Mouse (Mus musculus) 3T3-L1 (cell line): ENCODE data around the gene Olah.
"Not testable (repeated sequence)": the region's sequence is repeated elsewhere in the genome, so short reads cannot be mapped to it uniquely, and the experiment has no call there.

Experiments
- DNase-seq: peaks from one replicate; pipeline ENCODE4 v3.0.0-alpha.2; 2015; ENCODE audit warnings: low read depth, low spot score

Gene Olah

GRCm38 (mm10) chr2:3397110-3397509 lies at the start of gene Olah:
Olah (minus strand) TSS chr2:3397210.
- not testable (repeated sequence) for DNase-seq

GRCm38 (mm10) chr2:3445984-3446383 lies 49.0 kb upstream of the Olah start:
- no peak for DNase-seq

- no peak for DNase-seq
Observed at GRCm38 (mm10) chr2:3444206-3444605, 47.2 kb upstream of the Olah start.

GRCm38 (mm10) chr2:3437956-3438355 lies 40.9 kb upstream of the Olah start:
- DNase-seq: no peak

- no peak for DNase-seq
Observed at GRCm38 (mm10) chr2:3435369-3436061, 38.5 kb upstream of the Olah start.

- no peak for DNase-seq
Observed at GRCm38 (mm10) chr2:3430956-3431355, 33.9 kb upstream of the Olah start.

DNA sequence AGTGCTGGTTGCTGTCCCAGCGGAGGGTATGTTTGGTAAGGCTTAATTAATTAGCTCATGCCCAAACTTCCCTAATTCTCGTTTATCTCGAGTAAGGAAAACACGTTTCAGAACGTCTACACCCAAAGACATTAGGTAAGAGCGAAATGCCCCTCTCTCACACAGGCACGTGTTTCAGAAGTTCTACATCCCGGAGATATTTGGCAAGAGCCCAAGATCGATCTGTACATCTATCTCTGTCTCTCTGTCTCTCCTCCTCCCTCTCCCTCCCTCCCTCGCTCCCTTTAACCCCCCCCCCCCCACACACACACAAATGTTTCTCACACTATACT lies 27.5 kb upstream of the Olah start:
- DNase-seq: no peak

- DNase-seq: peak; percentile 98
Observed at GRCm38 (mm10) chr2:3423841-3424578, 27.0 kb upstream of the Olah start, which contains the start of gene Dclre1c. Dclre1c (plus strand) TSS chr2:3424131.

DNA sequence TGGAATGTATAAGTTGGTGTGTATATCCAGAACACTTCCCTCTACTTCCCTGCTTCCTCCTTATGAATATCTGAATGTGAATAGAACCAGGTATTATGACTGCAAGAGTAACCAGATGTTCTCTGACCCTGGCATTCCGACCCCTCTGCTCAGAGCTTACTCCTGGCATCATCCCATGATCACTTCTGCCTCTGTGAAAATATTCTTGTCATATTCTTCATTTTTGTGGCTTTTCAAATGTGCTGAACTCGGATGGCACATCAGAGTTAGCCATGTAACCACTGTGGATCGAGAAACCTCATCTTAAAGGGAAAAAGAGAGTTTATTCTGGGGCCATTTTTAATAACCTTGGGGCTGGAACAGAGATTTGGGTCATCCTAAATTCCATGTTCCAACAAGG lies 25.5 kb upstream of the Olah start, which contains the start of gene Meig1:
Gene Meig1, minus strand, starts transcription at position 101 of the 400 bp plus-strand sequence.
- peak; percentile 38 for DNase-seq

DNA sequence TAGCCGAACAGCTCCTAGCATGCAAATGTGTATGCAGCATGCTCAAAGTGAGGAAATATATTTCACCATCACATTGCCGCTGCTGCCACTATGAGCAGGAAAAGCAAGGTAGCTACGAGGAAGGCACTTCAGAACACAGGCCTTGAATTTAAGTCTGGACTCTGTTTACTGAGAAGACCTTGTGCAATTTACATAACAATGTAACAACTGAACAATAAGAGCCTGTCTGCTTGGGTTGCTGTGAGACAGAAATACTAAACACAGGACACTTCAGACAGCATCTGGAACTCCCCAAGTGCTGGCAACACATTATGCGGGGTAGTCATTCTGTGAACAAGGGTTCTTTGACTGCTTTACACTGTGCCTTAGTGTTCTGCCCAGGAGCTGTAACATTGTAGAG lies 23.1 kb upstream of the Olah start:
- DNase-seq: no peak

DNA sequence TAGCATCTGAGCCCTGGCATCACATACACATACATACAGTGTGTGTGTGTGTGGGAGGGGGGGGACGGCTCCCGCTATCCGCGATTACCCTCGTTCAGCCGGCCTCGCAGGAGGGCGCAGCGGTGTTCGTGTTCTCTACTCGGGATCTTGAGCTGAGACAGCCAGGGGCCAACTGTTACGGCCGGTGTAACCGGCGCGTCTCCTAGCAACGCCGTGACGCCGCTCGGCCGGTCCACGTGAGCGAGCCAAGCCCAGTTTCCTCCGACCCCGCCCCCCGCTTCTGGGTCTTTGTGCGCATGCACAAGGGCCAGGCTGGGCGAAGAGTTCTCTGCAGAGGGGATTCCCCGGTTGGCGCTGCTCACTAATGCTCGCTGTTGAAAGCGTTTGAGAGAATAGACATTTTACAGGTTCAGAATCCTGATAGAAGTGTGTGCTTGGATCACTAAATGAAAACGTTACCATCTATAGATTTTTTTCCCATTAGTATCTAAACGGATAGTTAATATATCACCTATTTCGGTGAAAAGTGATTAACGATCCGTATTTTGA lies 21.9 kb upstream of the Olah start:
- DNase-seq: peak; percentile 91

GRCm38 (mm10) chr2:3415676-3416075 lies 18.7 kb upstream of the Olah start:
- DNase-seq: no peak

GRCm38 (mm10) chr2:3414241-3414640 lies 17.2 kb upstream of the Olah start:
- DNase-seq: peak; percentile 76

DNA sequence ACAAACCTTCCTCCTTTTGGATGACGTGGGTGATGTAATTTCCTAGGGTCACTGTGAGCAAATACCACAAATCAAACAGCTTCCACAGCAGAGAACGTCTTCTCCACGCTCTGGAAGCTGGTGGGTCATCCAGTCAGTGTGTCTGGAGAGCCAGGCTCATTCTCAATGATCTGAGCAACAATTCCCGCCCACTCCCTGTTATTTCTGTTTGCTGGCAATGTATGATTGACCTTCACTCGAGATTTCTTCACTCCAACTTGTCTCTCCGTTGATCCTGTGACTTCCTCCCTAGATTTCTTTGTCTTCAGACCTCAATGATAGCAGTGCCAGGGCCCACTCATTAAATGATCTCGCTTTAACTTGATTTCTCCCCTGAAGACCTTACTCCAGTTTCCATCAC lies 10.7 kb upstream of the Olah start:
- DNase-seq: no peak

- DNase-seq: no peak
Observed at GRCm38 (mm10) chr2:3405981-3406380, 9.0 kb upstream of the Olah start.

DNA sequence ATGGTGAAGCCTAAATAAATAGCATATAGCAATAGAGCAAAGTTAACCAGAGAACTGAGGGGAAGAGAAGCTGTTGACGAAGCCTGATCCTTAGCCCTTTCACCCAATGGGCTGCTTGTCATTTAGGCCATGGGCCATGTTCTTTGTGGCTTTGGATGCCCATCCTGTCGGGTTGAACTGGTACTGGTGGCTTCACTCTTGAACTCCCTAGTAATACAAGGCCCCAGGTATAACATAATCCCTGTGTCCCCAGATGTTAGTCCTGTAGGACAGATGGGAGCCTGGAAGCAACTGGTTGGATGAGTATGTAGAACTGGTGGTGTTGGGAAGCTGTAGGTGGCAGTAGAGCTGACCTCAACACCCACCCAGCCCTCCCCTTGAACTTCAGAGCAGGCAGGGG lies 5.1 kb downstream of the Olah start:
- no peak for DNase-seq

DNA sequence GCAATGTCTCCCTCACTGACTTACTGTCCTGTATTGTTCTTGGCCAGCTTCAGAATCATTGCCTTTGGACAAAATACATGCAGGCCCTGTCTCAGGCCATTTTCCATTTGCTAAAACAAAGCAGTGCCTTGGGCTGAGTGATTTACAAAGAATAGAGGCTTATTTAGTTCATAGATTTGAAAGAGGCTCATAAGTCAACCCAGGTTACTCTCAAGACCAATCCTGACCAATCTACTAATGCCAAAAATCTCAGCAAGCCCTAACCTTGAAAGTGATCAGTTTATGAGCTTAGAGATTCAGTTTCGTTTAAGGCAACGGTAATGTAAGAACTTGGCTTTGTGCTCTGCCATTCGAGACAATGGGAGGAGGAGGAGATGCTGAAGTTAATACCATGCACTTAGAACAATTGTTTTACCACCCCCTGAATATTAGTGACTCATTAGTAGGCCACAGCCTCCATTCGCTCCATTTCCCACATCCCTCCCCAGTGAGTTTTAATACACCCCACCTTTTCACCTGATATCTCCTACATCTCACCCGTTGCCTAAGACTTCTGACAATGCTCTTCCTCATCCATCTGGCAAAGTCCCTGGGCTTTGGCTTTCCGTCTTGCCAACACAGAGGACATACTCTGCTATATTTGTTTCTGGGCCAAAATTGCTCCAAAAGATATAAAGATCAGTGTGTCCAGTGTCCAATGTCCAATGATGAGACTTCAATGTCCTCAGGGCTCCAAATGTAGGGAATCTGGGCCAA lies 9.7 kb downstream of the Olah start:
- DNase-seq: no peak

DNA sequence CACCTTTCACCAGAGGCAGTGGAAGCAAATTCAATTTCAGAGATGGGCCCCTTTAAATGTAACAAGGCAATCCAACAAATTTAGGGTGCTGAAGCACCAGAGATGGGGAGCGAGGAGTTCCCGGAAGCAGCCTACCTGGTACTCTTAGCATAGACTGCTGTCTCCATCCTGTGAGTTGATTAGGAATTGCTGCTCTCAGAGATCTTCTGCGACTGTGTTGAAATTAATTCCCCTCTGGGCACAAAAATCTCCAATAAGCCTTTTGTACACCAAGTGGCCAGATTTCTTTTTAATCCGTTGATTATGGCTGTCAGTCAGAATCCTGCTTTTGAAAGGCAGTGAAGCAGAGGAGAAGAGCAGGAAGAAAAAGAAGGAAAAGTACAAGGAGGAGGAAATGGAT lies 31.9 kb downstream of the Olah start:
- no peak for DNase-seq

DNA sequence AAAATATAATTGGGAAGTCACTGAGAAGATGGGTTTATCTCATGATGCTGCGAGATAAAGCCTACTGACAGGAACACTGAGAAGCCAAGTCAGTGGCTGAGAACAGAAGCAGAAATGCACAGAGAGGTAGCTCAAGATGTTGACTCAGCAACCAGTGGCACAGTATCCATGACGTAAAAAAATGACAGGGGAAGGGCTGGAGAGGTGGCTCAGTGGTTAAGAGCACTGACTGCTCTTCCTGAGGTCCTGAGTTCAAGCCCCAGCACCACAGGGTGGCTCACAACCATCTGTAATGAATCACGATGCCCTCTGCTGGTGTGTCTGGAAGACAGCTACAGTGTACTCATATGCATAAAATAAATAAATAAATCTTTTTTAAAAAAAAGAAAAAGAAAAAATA lies 35.9 kb downstream of the Olah start:
- DNase-seq: no peak

GRCm38 (mm10) chr2:3357887-3358286 lies 39.1 kb downstream of the Olah start:
- DNase-seq: no peak

- DNase-seq: no peak
Observed at GRCm38 (mm10) chr2:3356311-3356710, 40.7 kb downstream of the Olah start.

DNA sequence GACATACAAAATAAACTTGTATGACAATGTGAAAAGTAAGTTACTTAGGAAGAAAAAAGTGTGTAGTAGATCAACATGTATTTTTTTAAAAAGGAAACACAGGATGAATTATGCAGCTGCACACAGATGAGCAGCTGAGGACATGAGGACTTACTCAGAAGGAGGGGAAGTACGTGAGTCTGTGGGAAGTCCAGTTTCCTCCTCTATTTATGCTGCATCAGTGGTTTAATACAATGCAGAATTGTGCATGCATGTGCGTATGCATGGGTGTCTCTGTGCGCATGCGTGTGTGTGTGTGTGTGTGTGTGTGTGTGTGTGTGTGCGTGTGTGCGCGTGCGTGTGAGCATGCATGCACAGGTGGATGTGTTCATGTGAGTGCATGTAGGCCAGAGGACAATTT lies 41.2 kb downstream of the Olah start:
- DNase-seq: no peak
